21 mouse cellular contexts compared by ENCODE assay signal in the genomic region with DNA sequence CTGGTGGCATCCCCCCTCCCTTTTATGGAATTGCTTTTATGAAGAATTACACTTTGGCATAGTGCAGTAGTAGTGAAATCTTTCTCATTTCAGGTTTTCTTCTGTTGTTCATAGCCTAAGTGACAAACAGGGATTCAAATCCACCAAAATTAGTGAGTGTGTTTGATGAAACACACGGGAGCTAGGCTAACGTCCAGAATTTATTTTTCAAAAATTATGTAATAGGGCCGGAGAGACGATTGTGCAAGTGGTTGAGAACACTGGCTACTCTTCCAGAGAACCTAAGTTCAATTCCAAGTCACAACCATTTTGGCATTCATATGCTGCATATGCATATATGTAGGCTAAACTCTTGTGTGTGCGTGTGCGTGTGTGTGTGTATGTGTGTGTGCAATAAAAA.
"Had no signal": no experiment of that assay in that cellular context is flagged by ENCODE, and none has a peak within 500 bp of the region (broad histone marks: within the 10 kb centered on the region; RNA-seq: fewer than 3 reads in every experiment).

No protein-coding gene starts in this region.

- H3K4me3 ChIP-seq: layer of hippocampus, adult 2 months; limb, embryonic 10.5 days; limb, embryonic 13.5 days; liver, embryonic 12.5 days; liver, embryonic 15.5 days; midbrain, embryonic 12.5 days; midbrain, embryonic 15.5 days; neural tube, embryonic 12.5 days; neural tube, embryonic 15.5 days had no signal

- H3K27ac ChIP-seq: kidney, postnatal 0 days; layer of hippocampus, adult 2 months; limb, embryonic 10.5 days; limb, embryonic 13.5 days; midbrain, embryonic 12.5 days; midbrain, embryonic 15.5 days; neural tube, embryonic 12.5 days; neural tube, embryonic 15.5 days; stomach, postnatal 0 days had no signal

- H3K27me3 ChIP-seq: limb, embryonic 13.5 days; liver, embryonic 12.5 days; liver, embryonic 15.5 days; midbrain, embryonic 12.5 days; midbrain, embryonic 15.5 days; neural tube, embryonic 12.5 days; neural tube, embryonic 15.5 days had no signal

- H3K9ac ChIP-seq: limb, embryonic 13.5 days; liver, embryonic 12.5 days; liver, embryonic 15.5 days; lung, embryonic 14.5 days; midbrain, embryonic 12.5 days; midbrain, embryonic 15.5 days; neural tube, embryonic 12.5 days; neural tube, embryonic 15.5 days had no signal

- H3K36me3 ChIP-seq: limb, embryonic 13.5 days; liver, embryonic 15.5 days; midbrain, embryonic 12.5 days; midbrain, embryonic 15.5 days; neural tube, embryonic 12.5 days; neural tube, embryonic 15.5 days had no signal

- H3K4me1 ChIP-seq: limb, embryonic 10.5 days; limb, embryonic 13.5 days; midbrain, embryonic 15.5 days; neural tube, embryonic 12.5 days; neural tube, embryonic 15.5 days had no signal

- DNase-seq: kidney, adult 2 months; kidney, postnatal 25 days; layer of hippocampus, adult 9-11 months; lung, embryonic 14.5 days; right cerebral cortex, adult 18-20 months; right cerebral cortex, postnatal 14 days; right cerebral cortex, postnatal 4 days; thymus, adult 2 months; thymus, postnatal 14 days; thymus, postnatal 4 days had no signal
